Mouse (Mus musculus) embryo, embryonic 10.5 days (tissue): ENCODE results near the gene Acot6.
A peak's percentile ranks its signal among the peaks of the same experiment; 100 is the strongest.

Source experiments
- DNase-seq: peaks from one replicate; pipeline ENCODE4 v3.0.0-alpha.2; 2015; ENCODE audit warnings: low spot score

The Acot6 gene

DNA sequence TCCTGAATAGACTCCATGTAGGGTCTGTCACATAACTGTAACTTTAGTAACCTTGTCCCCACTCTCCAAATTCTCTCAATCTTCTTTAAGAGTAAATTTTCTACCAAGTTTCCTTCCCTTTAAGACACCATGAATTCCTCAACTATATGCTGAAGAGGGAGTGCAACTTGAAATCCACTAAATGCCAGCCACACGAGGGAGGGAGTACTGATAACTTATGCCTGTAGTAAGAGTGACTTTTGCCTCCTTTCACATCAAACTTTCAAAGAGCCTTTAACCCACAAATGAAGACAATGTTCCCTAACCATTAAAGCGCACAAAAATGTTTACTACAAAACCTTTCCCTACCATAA lies 1.0 kb downstream of the Acot6 start:
- DNase-seq = peak; percentile 21

GRCm38 (mm10) chr12:84107012-84107411 lies 6.6 kb downstream of the Acot6 start:
- no peak for DNase-seq

GRCm38 (mm10) chr12:84107692-84108091 lies 7.2 kb downstream of the Acot6 start:
- DNase-seq = no peak

GRCm38 (mm10) chr12:84109924-84110323 lies 9.5 kb downstream of the Acot6 start:
- DNase-seq = no peak

- no peak for DNase-seq
Measured at GRCm38 (mm10) chr12:84110814-84111213, 10.4 kb downstream of the Acot6 start.

- no peak for DNase-seq
Measured at GRCm38 (mm10) chr12:84113676-84114075, 13.2 kb downstream of the Acot6 start.

DNA sequence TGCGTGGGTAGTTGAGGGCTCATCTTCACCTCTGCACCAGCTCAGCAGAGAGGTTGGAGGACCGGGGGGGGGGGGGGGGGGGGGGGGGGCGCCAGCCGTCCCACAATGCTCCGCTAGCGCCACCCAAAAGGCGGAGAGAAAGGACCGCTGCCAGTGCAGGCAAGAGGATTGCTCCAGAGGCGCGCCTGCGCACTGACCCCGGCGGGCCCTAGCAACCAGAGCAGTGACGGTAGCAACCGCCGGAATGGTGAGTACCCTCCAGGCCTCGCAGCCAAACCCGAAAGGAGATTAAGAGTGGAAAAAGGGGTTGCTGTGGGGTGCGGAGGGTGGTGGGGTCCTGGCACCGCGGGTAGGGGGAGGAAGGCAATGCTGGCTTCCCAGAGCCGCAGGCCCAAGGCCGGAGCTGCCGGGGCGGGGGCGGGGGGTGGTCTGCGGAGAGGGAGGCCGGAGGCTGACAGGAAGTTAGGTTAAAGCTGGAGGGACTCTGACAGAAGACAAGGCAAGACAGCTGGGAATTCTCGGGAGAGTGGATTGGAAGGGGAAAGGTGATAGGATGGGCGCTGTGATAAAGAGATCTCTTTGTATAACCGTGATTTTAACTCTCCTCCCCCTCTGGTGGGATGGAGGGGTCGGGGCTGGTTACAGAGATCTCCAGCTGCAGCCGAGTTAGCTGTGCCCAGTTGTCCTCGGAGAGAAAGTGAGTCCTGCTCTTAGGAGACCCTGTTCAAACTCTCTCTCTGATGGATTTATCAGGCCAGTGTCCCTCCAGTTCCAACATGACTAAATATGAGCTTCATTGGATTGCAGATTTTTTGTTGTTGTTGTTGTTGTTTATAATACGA lies 13.9 kb downstream of the Acot6 start, which contains the start of gene Dnal1:
Dnal1 (plus strand) TSS at position 214 of the 842 bp plus-strand sequence.
- DNase-seq = peak; percentile 94

- no peak for DNase-seq
Measured at GRCm38 (mm10) chr12:84119584-84119983, 19.1 kb downstream of the Acot6 start.

DNA sequence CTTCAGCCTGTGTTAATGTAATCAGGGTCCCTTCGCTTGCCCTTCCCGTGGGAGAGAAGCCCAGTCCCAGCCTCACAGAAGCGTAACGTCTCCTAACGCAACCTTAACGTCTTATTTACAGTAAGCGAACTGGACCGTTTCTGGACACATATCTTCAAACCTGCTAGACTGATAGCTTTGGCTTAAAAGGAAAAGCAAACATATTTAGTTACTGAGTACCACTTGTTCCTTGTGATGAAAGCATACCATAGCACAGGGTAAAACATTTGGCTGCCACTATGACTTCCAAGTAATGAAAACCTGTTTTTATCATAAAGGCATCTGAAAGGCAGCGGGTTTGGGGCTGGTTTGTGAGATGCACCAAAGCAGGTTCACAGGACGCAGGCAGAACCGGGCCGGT lies 25.4 kb downstream of the Acot6 start:
- DNase-seq = no peak

GRCm38 (mm10) chr12:84126899-84127298 lies 26.4 kb downstream of the Acot6 start:
- DNase-seq = no peak

- DNase-seq = no peak
Measured at GRCm38 (mm10) chr12:84128576-84128975, 28.1 kb downstream of the Acot6 start.

DNA sequence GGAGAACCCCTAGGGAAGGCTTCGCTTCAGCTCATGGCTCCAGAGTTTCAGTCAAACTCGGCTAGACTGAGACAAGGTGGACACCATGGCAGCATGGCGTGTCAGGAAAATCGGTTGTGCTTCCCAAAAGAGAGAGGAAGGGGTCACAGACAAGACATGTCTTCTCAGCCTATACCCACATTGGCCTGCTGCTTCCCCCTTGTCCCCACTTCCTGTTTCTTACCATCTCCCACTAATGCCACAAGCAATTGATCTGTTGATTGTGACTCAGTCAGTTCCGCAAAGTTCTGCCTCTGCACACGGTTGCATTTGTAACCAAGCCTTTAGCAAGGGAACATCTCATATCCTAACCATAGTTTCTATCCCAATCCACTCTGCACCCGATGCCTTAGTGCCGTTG lies 29.5 kb downstream of the Acot6 start:
- no peak for DNase-seq

GRCm38 (mm10) chr12:84132265-84132664 lies 31.8 kb downstream of the Acot6 start:
- DNase-seq = peak; percentile 61

- DNase-seq = no peak
Measured at GRCm38 (mm10) chr12:84137131-84137530, 36.7 kb downstream of the Acot6 start.

DNA sequence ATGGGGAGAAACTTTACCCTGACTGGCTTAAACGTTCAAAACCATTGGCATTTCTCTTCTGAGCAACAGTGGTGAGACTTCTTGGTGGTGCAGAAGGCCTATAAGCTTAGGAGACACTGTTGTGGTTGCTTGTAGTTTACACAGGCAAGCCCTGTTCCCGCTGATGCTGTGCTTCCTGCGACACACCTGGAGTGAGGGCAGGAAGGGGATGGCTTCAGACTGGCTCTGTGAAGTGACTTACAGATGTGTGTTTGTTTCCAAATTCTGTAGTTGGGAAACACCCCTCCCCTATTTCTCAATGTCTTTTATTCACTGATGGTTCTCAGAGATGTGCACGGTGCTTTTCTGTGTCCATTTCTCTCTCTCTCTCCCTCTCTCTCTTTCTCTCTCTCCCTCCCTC lies 39.7 kb downstream of the Acot6 start:
- no peak for DNase-seq

- no peak for DNase-seq
Measured at GRCm38 (mm10) chr12:84141271-84141670, 40.8 kb downstream of the Acot6 start.

DNA sequence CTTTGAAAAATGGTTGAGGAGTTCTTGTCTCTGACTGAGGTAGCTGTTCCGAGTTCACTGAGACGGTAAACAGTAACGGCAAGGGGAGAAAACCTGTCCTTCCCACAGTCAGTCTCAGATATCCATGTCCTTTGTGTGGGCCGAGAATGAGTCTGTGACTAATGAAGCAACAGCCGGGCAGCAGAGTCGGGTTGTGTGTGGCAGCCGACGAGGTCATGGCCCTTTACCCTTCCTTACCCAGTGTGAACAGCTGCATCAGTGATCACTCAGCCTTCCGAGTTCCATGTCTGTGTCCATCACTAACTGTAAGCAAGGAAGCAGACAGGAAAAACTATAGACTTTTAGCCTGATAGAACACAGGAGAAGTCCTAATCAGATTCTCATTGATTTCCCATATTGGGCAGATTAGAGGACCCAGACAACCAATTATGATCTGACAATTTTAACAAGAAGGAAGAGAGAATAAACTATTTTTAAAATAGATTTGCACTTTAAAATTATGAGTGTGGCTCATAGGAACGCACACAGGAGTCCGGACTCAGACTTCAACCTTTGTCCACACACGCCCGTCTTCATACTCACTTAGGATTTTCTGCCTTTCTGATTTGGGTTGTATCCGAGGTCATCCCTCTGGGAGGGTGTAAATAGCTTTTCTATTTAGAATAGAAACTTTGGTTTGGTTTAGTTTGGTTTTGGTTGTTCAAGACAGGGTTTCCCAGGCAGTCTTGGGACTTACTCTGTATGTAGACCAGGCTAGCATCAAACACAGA lies 42.0 kb downstream of the Acot6 start:
- peak; percentile 70 for DNase-seq

DNA sequence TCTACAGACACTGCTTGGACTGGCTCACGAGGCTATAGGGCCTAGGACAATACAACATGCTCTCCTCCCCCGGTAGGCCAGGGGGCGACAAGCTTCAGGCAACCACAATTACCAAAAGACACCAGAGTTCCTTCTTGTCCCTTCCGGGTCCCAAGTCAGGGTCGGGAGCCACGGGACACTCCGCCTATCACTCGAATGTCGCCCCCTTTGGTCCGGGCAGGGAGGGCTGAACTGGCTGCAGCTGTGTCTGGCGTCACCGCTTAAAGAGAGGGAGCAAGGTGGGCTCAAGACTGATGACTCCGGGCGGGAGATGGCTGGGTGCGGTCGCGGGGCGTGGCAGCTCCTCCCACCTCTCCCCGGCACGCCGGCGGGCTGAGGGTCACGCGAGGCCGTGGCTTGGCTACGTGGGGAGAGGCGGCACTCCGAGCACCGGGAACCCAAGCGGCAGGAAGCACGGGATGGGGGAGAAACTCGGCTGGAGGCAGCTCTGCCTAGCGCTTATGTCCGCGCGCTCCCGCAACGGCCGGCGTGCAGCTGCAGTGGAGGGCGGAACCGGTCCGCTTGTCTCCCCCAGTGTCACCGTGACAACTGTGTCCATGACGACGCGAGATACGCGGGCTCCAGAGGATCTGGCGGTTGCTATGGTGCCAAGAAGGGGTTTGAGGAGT lies 47.6 kb downstream of the Acot6 start, which contains the start of gene Pnma1:
Pnma1 (minus strand) TSS at position 536 of the 668 bp plus-strand sequence.
- peak; percentile 93 for DNase-seq

- no peak for DNase-seq
Measured at GRCm38 (mm10) chr12:84148622-84149012, 48.2 kb downstream of the Acot6 start.

GRCm38 (mm10) chr12:84149971-84150370 lies 49.5 kb downstream of the Acot6 start:
- DNase-seq = no peak

- DNase-seq = no peak
Measured at GRCm38 (mm10) chr12:84150976-84151375, 50.5 kb downstream of the Acot6 start.

DNA sequence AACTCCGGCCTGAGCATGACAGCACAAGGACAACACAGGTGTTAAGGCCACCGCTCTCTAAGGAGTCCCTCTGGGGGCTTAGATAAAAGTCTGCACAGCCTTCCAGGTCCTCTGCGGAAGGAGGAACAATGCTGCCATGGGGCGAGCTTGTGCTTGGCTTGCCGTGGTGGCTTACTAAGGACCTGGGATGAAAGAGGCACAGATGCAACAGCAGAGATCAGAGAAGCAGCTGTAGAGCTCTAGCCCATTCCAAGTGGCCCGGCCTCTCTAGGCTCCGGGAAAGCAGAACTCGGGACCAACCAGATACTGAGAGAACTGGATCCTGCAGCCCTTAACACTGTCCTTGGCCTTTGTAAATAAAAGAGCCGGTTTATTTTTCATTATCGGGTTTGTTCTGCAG lies 51.5 kb downstream of the Acot6 start:
- no peak for DNase-seq
